Mouse (Mus musculus): ENCODE results near the gene G3bp2.

GRCm38 (mm10) chr5:92003011-92003410 lies 80.5 kb downstream of the G3bp2 start:
- TF ChIP-seq EP300 (IDR thresholded peaks at IDR 0.05; ENCODE audit: insufficient read depth, low read depth, low read length) (no peak), POLR2A (IDR thresholded peaks at IDR 0.05; ENCODE audit: insufficient read depth, low read depth, low read length) (no peak)

Measured in heart, adult 2 months (tissue).